Mouse (Mus musculus) CH12.LX (cell line): ENCODE results near the gene Pola2. TPM values are rescaled to one million over a fixed set of nuclear protein-coding genes. Genes with fewer than 3 reads are reported as not detected.

ENCODE experiments used
- DNase-seq: peaks from one replicate; pipeline ENCODE4 v3.0.0-alpha.2; 2013; ENCODE audit errors: extremely low read depth
- H3K27ac ChIP-seq: 2 replicates; pipeline ENCODE4 v1.5.1; 2012; ENCODE audit warnings: low read depth, mild to moderate bottlenecking, control low read depth, moderate library complexity; ENCODE audit not compliant: insufficient read depth
- H3K27me3 ChIP-seq: replicated peaks from 2 replicates; pipeline ENCODE3; 2012; ENCODE audit warnings: inconsistent platforms
- H3K36me3 ChIP-seq, 2 experiments: replicated peaks in 1 of 2; 2 replicates each; pipeline versions ENCODE3 to v1.6.1; 2012; ENCODE audit warnings: inconsistent platforms in 1 of 2, low read length in 1 of 2, mild to moderate bottlenecking in 1 of 2, mixed read lengths in 1 of 2, moderate library complexity in 1 of 2; ENCODE audit not compliant: control insufficient read depth in 1 of 2, insufficient read depth in 1 of 2
- H3K4me1 ChIP-seq, 2 experiments: 2 replicates each; pipeline ENCODE4 v1.6.1; 2012; ENCODE audit warnings: inconsistent platforms in 1 of 2, moderate library complexity in 1 of 2; ENCODE audit not compliant: insufficient read depth in 2 of 2, control insufficient read depth in 1 of 2
- H3K4me2 ChIP-seq: 2 replicates; pipeline ENCODE4 v1.6.1; 2012; ENCODE audit warnings: low read depth, mild to moderate bottlenecking, control low read depth; ENCODE audit not compliant: poor library complexity, insufficient read depth, severe bottlenecking
- H3K4me3 ChIP-seq, 3 experiments: fragments of 150-350 bp in 1 of 3; sonication (generic) in 1 of 3; replicated peaks in 1 of 3; 2 replicates each; pipeline versions ENCODE3 to v1.5.1; 2011 to 2012; ENCODE audit warnings: low read depth in 2 of 3, low read length in 2 of 3, mild to moderate bottlenecking in 2 of 3, moderate library complexity in 2 of 3, control low read depth in 1 of 3, improper control_type of control experiment in 1 of 3, inconsistent platforms in 1 of 3, mixed read lengths in 1 of 3; ENCODE audit not compliant: poor library complexity in 1 of 3
- H3K79me2 ChIP-seq: replicated peaks from 2 replicates; pipeline ENCODE4 v1.6.1; 2012; ENCODE audit warnings: mild to moderate bottlenecking, moderate library complexity; ENCODE audit not compliant: control insufficient read depth, poor library complexity, insufficient read depth, severe bottlenecking; ENCODE audit errors: extremely low read depth
- H3K9ac ChIP-seq: 2 replicates; pipeline ENCODE4 v1.6.1; 2012; ENCODE audit warnings: low read depth, mild to moderate bottlenecking, control low read depth, moderate library complexity; ENCODE audit not compliant: insufficient read depth
- H3K9me3 ChIP-seq: replicated peaks from 2 replicates; pipeline ENCODE3; 2012; ENCODE audit warnings: low read length, inconsistent platforms, mixed read lengths
- BHLHE40 ChIP-seq: IDR thresholded peaks from 2 replicates; pipeline ENCODE4 v1.6.1; 2011; ENCODE audit warnings: mild to moderate bottlenecking, low read depth, low read length, improper control_type of control experiment
- CHD2 ChIP-seq: IDR thresholded peaks from 2 replicates; pipeline ENCODE4 v1.6.1; 2011; ENCODE audit warnings: low read length, improper control_type of control experiment
- CTCF ChIP-seq, 2 experiments: IDR thresholded peaks in 1 of 2; conservative IDR thresholded peaks in 1 of 2; 2 replicates each; pipeline ENCODE4 v1.5.1; 2011 to 2012; ENCODE audit warnings: low read depth in 2 of 2, low read length in 2 of 2, improper control_type of control experiment in 1 of 2, inconsistent platforms in 1 of 2, mild to moderate bottlenecking in 1 of 2, moderate library complexity in 1 of 2
- E2F4 ChIP-seq: IDR thresholded peaks from 2 replicates; pipeline ENCODE4 v1.6.1; 2011; ENCODE audit warnings: low read depth, low read length, improper control_type of control experiment; ENCODE audit not compliant: insufficient replicate concordance
- ELF1 ChIP-seq: IDR thresholded peaks from 2 replicates; pipeline ENCODE4 v1.6.1; 2014; ENCODE audit warnings: low read depth, mild to moderate bottlenecking, inconsistent platforms, low read length, improper control_type of control experiment
- ETS1 ChIP-seq: conservative IDR thresholded peaks from 2 replicates; pipeline ENCODE4 v1.6.1; 2012; ENCODE audit warnings: low read depth, mild to moderate bottlenecking, inconsistent platforms, low read length, improper control_type of control experiment, moderate library complexity
- KAT2A ChIP-seq: IDR thresholded peaks from 2 replicates; pipeline ENCODE4 v1.6.1; 2012; ENCODE audit warnings: low read length, improper control_type of control experiment, inconsistent platforms; ENCODE audit not compliant: insufficient replicate concordance
- MAZ ChIP-seq: IDR thresholded peaks from 2 replicates; pipeline ENCODE4 v1.6.1; 2012; ENCODE audit warnings: low read depth, mild to moderate bottlenecking, inconsistent platforms, low read length, improper control_type of control experiment, moderate library complexity
- MEF2A ChIP-seq: IDR thresholded peaks from 2 replicates; pipeline ENCODE4 v1.6.1; 2014; ENCODE audit warnings: low read depth, mild to moderate bottlenecking, inconsistent platforms, low read length, improper control_type of control experiment, borderline replicate concordance
- MYC ChIP-seq: IDR thresholded peaks from 2 replicates; pipeline ENCODE4 v1.6.1; 2011; ENCODE audit warnings: low read depth, mild to moderate bottlenecking, improper control_type of control experiment, low read length
- NELFE ChIP-seq: IDR thresholded peaks from 2 replicates; pipeline ENCODE4 v1.6.1; 2011; ENCODE audit warnings: low read depth, low read length, improper control_type of control experiment
- PAX5 ChIP-seq: IDR thresholded peaks from 2 replicates; pipeline ENCODE4 v1.6.1; 2012; ENCODE audit warnings: low read length, inconsistent platforms, mixed read lengths
- POLR2A ChIP-seq: IDR thresholded peaks from 2 replicates; pipeline ENCODE4 v1.6.1; 2011; ENCODE audit warnings: low read depth, mild to moderate bottlenecking, improper control_type of control experiment, low read length
- RAD21 ChIP-seq: IDR thresholded peaks from 2 replicates; pipeline ENCODE4 v1.6.1; 2011; ENCODE audit warnings: low read depth, mild to moderate bottlenecking, low read length, improper control_type of control experiment, moderate library complexity
- SMC3 ChIP-seq: IDR thresholded peaks from 2 replicates; pipeline ENCODE4 v1.6.1; 2011; ENCODE audit warnings: low read depth, low read length, improper control_type of control experiment
- ZC3H11A ChIP-seq: IDR thresholded peaks from 2 replicates; pipeline ENCODE4 v1.6.1; 2012; ENCODE audit warnings: low read depth, mild to moderate bottlenecking, inconsistent platforms, low read length, improper control_type of control experiment
- ZMIZ1 ChIP-seq: IDR thresholded peaks from 2 replicates; pipeline ENCODE4 v1.6.1; 2012; ENCODE audit warnings: low read depth, mild to moderate bottlenecking, inconsistent platforms, low read length, improper control_type of control experiment
- ZNF384 ChIP-seq: IDR thresholded peaks from 2 replicates; pipeline ENCODE4 v1.6.1; 2012; ENCODE audit warnings: low read depth, low read length, improper control_type of control experiment, inconsistent platforms
- dilution Hi-C: fragments of 300-500 bp; cut with MboI; formaldehyde crosslinking; loops from 2 replicates; pipeline ENCODE4 v1.14.3; 2020; ENCODE audit warnings: low sequenced_read_pairs; ENCODE audit not compliant: extremely low pct_unique_long_range_greater_than_20kb, extremely low pct_ligation_motif_present
- in situ Hi-C: fragments of 300-500 bp; cut with MboI; formaldehyde crosslinking; loops from 3 replicates; pipeline ENCODE4 v1.14.3; 2019; ENCODE audit warnings: low sequenced_read_pairs, low pct_ligation_motif_present, low pct_unique_long_range_greater_than_20kb, mixed read lengths
- polyA plus RNA-seq: library from polyadenylated mRNA; unstranded; fragments of >175 nt; gene quantifications from 2 replicates; pipeline ENCODE4 v1.2.1, GENCODE M21; 2012; ENCODE audit warnings: low read depth; ENCODE audit not compliant: insufficient read length
- total RNA-seq, 2 experiments: library from RNA; depleted of rRNA; stranded (reverse); fragments of 300-350 nt in 1 of 2; fragments of >200 nt in 1 of 2; gene quantifications; 2 replicates each; pipeline ENCODE4 v1.2.3; 2012 to 2014

Gene Pola2
- total and polyA plus RNA-seq, 3 experiments = 60.3 to 91.4 (median 71.7) TPM

DNA sequence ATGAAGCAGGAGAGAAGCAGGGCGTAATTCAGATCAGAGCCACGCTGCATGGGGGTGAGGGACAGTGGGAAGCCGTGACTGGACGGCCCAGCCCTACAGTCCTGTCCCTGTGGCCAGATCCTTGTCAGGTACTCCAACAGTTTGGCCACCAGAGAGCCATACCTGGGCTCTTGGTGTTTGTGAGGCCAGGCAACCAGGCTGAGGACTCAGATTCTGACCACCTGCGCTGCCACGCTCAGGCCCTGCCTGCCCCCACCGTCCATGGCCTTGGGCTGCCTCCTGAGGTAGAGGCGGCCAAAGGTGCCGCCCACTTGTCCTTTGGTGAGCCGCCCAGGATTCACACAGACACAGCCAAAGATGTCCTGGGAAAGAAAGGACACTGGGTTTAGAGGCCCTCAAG, 23.3 kb downstream of the Pola2 start:
- H3K27ac ChIP-seq = no peak overlapping the region
- dilution Hi-C loops = no loop called here
- no peak overlapping the region for H3K4me2 ChIP-seq
- H3K9ac ChIP-seq = no peak overlapping the region
- no peak for DNase-seq
- H3K4me3 ChIP-seq = no peak overlapping the region
- no peaks in the 10 kb centered on the region for H3K27me3 ChIP-seq
- no peak for TF ChIP-seq KAT2A
- TF ChIP-seq ZMIZ1 = no peak
- TF ChIP-seq RAD21 = no peak
- TF ChIP-seq BHLHE40 = no peak
- TF ChIP-seq ELF1 = no peak
- TF ChIP-seq SMC3 = no peak
- TF ChIP-seq, all 38 proteins: peak for 0
- Histone ChIP-seq H3K4me1 (no peaks in the 10 kb centered on the region), H3K9me3 (no peaks in the 10 kb centered on the region), H3K79me2 (no peaks in the 10 kb centered on the region), H3K36me3 (peaks cover 62 to 83% of the 10 kb centered on the region in 2 experiments)
- in situ Hi-C loops = no loop called here

DNA sequence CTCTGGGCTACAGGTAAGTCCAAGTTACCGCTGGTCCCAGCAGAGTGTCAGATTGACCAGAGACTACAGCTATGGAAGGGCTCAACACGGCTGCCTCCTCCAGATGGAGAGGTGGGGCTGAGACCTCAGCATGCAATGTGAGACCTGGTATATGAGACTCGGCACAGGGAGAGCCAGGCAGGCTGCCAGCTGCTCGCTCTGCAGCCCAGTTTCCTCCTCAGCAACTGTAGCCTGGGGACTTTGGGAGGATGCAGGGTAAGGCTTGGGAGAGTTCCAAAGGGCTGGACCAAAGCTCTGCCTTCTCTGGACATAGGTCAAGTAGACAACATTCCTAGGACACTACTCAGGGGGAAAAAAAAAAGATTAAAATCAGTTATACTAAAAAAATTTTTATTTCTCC, 23.8 kb downstream of the Pola2 start:
- no peaks in the 10 kb centered on the region for H3K27me3 ChIP-seq
- no peak overlapping the region for H3K9ac ChIP-seq
- H3K36me3 ChIP-seq = peaks cover 58 to 78% of the 10 kb centered on the region in 2 experiments
- no peak overlapping the region for H3K27ac ChIP-seq
- no peaks in the 10 kb centered on the region for H3K9me3 ChIP-seq
- no peaks in the 10 kb centered on the region for H3K4me1 ChIP-seq
- DNase-seq = no peak
- dilution Hi-C loops (no loop called here), in situ Hi-C loops (no loop called here)
- no peak overlapping the region for H3K4me3 ChIP-seq
- no peak for TF ChIP-seq CTCF (conservative IDR thresholded peaks at IDR 0.05 in 1 of 2, IDR thresholded peaks at IDR 0.05 in 1 of 2; ENCODE audit: low read depth in 2 of 2, low read length in 2 of 2)
- no peak for TF ChIP-seq ZC3H11A
- no peak for TF ChIP-seq MEF2A
- TF ChIP-seq MYC = no peak
- no peak for TF ChIP-seq ETS1
- TF ChIP-seq MAZ = no peak
- no peak for TF ChIP-seq POLR2A
- TF ChIP-seq CHD2 = no peak
- no peak for TF ChIP-seq ZNF384
- no peak for TF ChIP-seq PAX5
- TF ChIP-seq E2F4 = no peak
- TF ChIP-seq NELFE = no peak
- no peak for TF ChIP-seq BHLHE40
- no peak for TF ChIP-seq SMC3
- no peaks in the 10 kb centered on the region for H3K79me2 ChIP-seq
- H3K4me2 ChIP-seq = no peak overlapping the region
